Mouse (Mus musculus): ENCODE measurements around the gene Commd1.

- TF ChIP-seq CTCF (IDR thresholded peaks at IDR 0.05; ENCODE audit: insufficient read depth, low read depth, low read length), result no peak
- TF ChIP-seq POLR2A (IDR thresholded peaks at IDR 0.05; ENCODE audit: insufficient read depth, low read depth, low read length), result no peak
Observed at GRCm38 (mm10) chr11:22875279-22875678, 106.9 kb downstream of the Commd1 start.

Measured in olfactory bulb, adult 2 months (tissue).